Mouse (Mus musculus) embryonic facial prominence, embryonic 11.5 days (tissue): ENCODE measurements at regions not wholly inside any gene's neighbourhood (a gene's known extent, or its start where the extent isn't known, plus 50 kb on each side); places are given as distances from the start of the nearest gene placed in this dataset.

Experiments
- ATAC-seq: fragments of 200-750 bp; cut with Nextera tagmentation; replicated peaks from 2 replicates; pipeline ENCODE4 v1.8.0; 2017; ENCODE audit warnings: low read depth; ENCODE audit not compliant: insufficient number of reproducible peaks, low FRiP score, low TSS enrichment
- DNase-seq: peaks from one replicate; pipeline ENCODE4 v3.0.0-alpha.2; 2015; ENCODE audit warnings: low spot score
- H3K27ac ChIP-seq: fragments of 300-500 bp; sonication (generic); replicated peaks from 2 replicates; pipeline ENCODE4 v1.5.1; 2014; ENCODE audit warnings: mild to moderate bottlenecking, low read depth, low read length, control low read depth
- H3K27me3 ChIP-seq: fragments of 300-500 bp; sonication (generic); 2 replicates; pipeline ENCODE4 v1.6.1; 2014; ENCODE audit warnings: mild to moderate bottlenecking, low read length, moderate library complexity, mixed read lengths; ENCODE audit not compliant: control insufficient read depth, insufficient read depth
- H3K36me3 ChIP-seq: fragments of 300-500 bp; sonication (generic); replicated peaks from 2 replicates; pipeline ENCODE4 v1.6.1; 2014; ENCODE audit warnings: low read depth, mild to moderate bottlenecking, low read length, moderate library complexity, mixed read lengths; ENCODE audit not compliant: control insufficient read depth, insufficient read depth
- H3K4me1 ChIP-seq: fragments of 300-500 bp; sonication (generic); 2 replicates; pipeline ENCODE4 v1.6.1; 2014; ENCODE audit warnings: low read length, mixed read lengths; ENCODE audit not compliant: control insufficient read depth, insufficient read depth
- H3K4me2 ChIP-seq: fragments of 300-500 bp; sonication (generic); 2 replicates; pipeline ENCODE4 v1.6.1; 2014; ENCODE audit warnings: low read depth, mild to moderate bottlenecking, control low read depth, low read length, moderate library complexity
- H3K4me3 ChIP-seq: fragments of 300-500 bp; sonication (generic); 2 replicates; pipeline ENCODE4 v1.5.1; 2014; ENCODE audit warnings: low read depth, low read length, control low read depth
- H3K9ac ChIP-seq: fragments of 300-500 bp; sonication (generic); replicated peaks from 2 replicates; pipeline ENCODE4 v1.6.1; 2014; ENCODE audit warnings: mild to moderate bottlenecking, control low read depth, low read length
- H3K9me3 ChIP-seq: fragments of 300-500 bp; sonication (generic); replicated peaks from 2 replicates; pipeline ENCODE4 v1.6.1; 2016; ENCODE audit warnings: mild to moderate bottlenecking, low read length, inconsistent platforms, mixed read lengths; ENCODE audit not compliant: control insufficient read depth
- WGBS: fragments of 180-500 bp; shearing (Covaris S2); extraction: QIAGEN DNeasy Blood & Tissue Kit; methylation state at CpG from one replicate; pipeline ENCODE4 v1.1.7; 2014; 5-methylcytosine and 5-hydroxymethylcytosine counted together

DNA sequence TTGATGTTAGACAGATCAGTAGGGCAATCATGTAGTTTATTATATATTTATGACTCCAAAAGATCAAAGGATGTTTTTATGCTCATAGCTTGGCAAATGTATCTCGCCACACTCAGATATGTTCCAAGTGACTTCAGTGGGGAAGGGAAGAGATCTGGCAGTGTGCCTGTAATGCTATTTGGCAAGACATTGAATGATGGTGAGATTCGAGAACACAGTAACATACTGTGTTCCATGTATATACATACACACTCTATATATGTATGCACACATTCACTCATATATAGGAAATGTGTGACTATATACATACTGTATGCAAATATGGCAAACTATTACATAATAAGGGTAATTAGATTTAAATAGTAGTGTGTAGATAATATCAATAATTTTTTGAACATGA is 577.3 kb upstream of the Arrdc4 start:
- H3K9me3 ChIP-seq: no peaks in the 10 kb centered on the region
- DNase-seq: no peak
- no peaks in the 10 kb centered on the region for H3K36me3 ChIP-seq
- no peaks in the 10 kb centered on the region for H3K27me3 ChIP-seq
- ATAC-seq: no peak
- no peak overlapping the region for H3K9ac ChIP-seq
- H3K4me1 ChIP-seq: no peaks in the 10 kb centered on the region
- 90% methylated on average over 2 of the region's 2 CpGs for whole genome bisulfite sequencing
- no peak overlapping the region for H3K4me3 ChIP-seq
- H3K27ac ChIP-seq: no peak overlapping the region
- no peak overlapping the region for H3K4me2 ChIP-seq

DNA sequence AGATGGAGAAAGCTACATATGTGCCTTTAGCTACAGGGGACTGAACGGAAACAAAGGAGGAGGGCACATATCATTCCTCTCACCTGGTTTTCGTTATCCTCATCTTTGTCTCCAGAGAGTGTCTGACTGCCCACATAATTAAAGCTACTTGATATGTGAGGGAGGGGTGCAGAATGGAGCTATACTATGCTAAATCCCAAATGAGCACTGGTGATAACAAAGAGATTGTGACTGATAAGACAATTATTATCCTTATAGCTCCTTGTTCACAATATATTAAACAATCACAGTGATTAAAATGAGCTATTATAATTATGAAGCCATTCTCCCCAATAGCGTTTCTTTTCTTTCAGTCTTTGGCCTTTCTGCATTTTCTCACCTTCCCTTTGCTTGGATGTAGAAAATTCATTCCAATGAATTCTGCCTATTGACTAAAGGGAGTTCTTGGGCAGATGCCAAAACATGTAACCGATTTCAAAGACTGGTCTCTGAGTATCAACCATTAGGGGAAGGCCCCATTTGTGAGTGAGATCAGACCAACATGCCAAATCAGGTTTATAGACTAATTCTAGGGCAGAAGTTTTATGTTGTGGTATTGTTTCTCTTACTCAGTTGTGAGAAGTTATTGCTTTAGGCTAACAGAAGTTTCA is 528.1 kb upstream of the Arrdc4 start:
- DNase-seq (peak; percentile 11), ATAC-seq (no peak)
- no peak overlapping the region for H3K27ac ChIP-seq
- no peak overlapping the region for H3K9ac ChIP-seq
- H3K4me2 ChIP-seq: no peak overlapping the region
- H3K9me3 ChIP-seq: no peaks in the 10 kb centered on the region
- H3K36me3 ChIP-seq: no peaks in the 10 kb centered on the region
- no peak overlapping the region for H3K4me3 ChIP-seq
- no peaks in the 10 kb centered on the region for H3K27me3 ChIP-seq
- no peaks in the 10 kb centered on the region for H3K4me1 ChIP-seq
- WGBS: 52% methylated on average over 4 of the region's 4 CpGs

DNA sequence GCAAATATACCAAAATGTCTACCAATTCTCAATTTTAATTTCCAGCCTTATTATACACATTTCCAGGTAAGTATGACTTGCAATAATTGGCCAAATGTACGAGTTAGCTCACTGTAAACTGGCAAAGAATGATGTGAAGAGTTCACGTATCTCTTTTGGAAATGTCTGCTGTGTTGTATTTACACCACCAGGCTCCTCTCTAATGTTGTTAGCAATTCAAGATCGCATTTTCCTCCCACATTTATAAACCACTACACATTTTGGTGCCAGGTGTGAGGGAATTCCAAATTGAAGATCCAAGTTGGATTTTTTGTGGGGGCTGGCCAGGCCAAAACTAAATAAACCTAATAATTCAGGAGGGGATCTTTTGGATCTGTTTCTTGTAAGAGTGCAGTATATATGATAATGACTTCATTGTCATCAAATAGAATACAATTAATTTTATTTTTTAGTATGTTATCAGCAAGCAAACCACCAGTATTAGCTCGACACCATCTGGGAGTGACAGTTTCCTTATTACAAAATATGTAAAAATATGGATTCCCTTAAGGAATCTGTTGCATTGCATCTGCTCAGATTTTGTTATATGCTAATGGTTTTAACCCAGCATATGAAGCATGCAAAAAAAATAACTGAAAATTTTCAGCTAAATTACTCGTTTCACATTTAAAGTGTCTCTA is 527.5 kb upstream of the Arrdc4 start:
- Histone ChIP-seq H3K27me3 (no peaks in the 10 kb centered on the region), H3K36me3 (no peaks in the 10 kb centered on the region), H3K9me3 (no peaks in the 10 kb centered on the region), H3K27ac (no peak overlapping the region), H3K4me2 (no peak overlapping the region), H3K4me1 (no peaks in the 10 kb centered on the region), H3K4me3 (no peak overlapping the region), H3K9ac (no peak overlapping the region)
- DNase-seq (no peak), ATAC-seq (no peak)
- WGBS: 75% methylated on average over 5 of the region's 5 CpGs

DNA sequence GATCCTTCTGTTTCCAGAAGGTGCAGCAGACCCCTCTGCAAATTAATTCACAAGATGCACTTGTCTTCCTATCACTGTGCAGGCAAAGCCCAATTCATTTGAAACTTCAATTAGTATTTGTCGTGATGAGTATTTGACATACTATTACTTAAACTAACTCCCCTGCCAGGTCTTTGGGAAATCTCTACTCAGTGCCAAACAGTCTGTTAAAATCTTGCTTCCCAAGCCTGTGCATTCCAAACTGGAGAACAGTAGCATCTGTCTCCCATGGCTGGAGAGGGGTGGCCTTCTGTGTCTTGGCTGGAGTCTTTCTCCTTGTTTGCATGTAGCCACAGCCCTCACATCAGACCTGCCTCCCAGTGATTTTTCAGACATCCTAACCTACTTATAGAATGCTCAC is 524.6 kb upstream of the Arrdc4 start:
- no peaks in the 10 kb centered on the region for H3K27me3 ChIP-seq
- H3K36me3 ChIP-seq: no peaks in the 10 kb centered on the region
- ATAC-seq (no peak), DNase-seq (no peak)
- H3K9me3 ChIP-seq: no peaks in the 10 kb centered on the region
- H3K4me3 ChIP-seq: no peak overlapping the region
- no peaks in the 10 kb centered on the region for H3K4me1 ChIP-seq
- no peak overlapping the region for H3K4me2 ChIP-seq
- H3K27ac ChIP-seq: no peak overlapping the region
- 85% methylated on average over 1 of the region's 1 CpGs for WGBS
- H3K9ac ChIP-seq: no peak overlapping the region

DNA sequence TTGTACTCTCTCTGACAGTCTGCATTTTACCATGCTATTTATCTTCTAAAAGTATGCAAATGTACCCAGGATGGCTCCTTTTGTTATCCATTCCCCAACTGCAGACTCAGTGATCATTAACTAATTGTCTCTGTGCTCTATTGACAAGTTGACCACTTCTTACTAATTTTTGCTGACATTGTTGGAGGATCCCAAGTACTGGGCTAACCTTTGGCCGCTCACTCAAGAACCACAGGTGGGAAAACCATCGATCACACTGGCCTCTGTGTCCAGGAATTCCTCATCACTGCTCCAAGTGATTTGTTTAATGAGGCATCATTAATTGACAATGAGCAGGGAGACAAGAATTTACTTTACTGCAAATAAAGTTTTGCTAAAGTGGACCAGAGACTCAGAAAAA is 495.5 kb upstream of the Arrdc4 start:
- Histone ChIP-seq H3K4me1 (no peaks in the 10 kb centered on the region), H3K27me3 (no peaks in the 10 kb centered on the region), H3K27ac (no peak overlapping the region), H3K4me3 (no peak overlapping the region), H3K36me3 (no peaks in the 10 kb centered on the region), H3K9me3 (no peaks in the 10 kb centered on the region), H3K4me2 (no peak overlapping the region), H3K9ac (no peak overlapping the region)
- DNase-seq (no peak), ATAC-seq (no peak)
- 68% methylated on average over 2 of the region's 2 CpGs for WGBS

DNA sequence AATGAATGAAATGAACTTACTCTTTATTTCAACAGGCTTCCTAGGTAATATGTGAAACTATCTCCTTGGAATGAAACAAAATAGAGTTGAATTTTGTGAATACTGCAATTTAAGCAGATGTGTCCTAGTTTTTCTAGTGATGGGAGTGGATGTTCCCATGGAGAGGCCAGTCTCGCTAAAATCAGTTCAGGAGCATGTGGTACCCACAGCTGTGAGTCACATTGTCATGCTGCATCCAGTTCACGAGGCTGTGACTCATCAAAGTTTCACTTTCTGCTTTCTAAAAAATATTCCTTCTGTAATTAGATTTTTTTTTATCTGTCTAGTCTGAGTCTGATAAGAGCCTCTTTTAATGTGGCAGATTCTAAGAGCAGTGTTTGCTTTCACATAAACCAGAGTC is 484.3 kb upstream of the Arrdc4 start:
- H3K4me1 ChIP-seq: no peaks in the 10 kb centered on the region
- no peak overlapping the region for H3K4me3 ChIP-seq
- no peaks in the 10 kb centered on the region for H3K36me3 ChIP-seq
- H3K4me2 ChIP-seq: no peak overlapping the region
- no peak overlapping the region for H3K27ac ChIP-seq
- ATAC-seq (no peak), DNase-seq (no peak)
- H3K9ac ChIP-seq: no peak overlapping the region
- no peaks in the 10 kb centered on the region for H3K9me3 ChIP-seq
- 83% methylated on average over 2 of the region's 2 CpGs for WGBS
- no peaks in the 10 kb centered on the region for H3K27me3 ChIP-seq

DNA sequence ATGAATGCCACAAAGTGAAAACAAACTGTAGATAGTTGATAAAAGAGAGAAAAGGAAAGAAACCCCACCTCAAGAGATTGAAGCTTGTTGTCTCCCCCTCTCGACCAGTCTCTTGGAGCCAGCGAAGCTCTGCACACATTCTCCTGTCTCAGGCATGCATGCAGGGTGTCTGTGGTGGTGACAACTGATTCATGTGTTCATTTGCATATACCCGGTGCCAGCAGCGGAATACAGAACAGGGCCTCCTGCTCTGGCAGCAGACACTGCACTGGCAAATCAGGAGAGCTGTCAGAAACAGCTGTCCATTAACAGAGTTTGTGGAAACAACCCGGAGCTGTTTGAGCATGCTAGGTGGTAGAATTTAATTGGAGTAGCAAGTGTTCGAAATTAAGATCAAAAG is 468.8 kb upstream of the Arrdc4 start:
- WGBS: 66% methylated on average over 6 of the region's 6 CpGs
- DNase-seq (no peak), ATAC-seq (no peak)
- no peak overlapping the region for H3K9ac ChIP-seq
- no peak overlapping the region for H3K4me2 ChIP-seq
- H3K36me3 ChIP-seq: no peaks in the 10 kb centered on the region
- H3K4me3 ChIP-seq: no peak overlapping the region
- H3K27me3 ChIP-seq: no peaks in the 10 kb centered on the region
- no peak overlapping the region for H3K27ac ChIP-seq
- no peaks in the 10 kb centered on the region for H3K9me3 ChIP-seq
- no peaks in the 10 kb centered on the region for H3K4me1 ChIP-seq
